Mouse (Mus musculus) forebrain, embryonic 12.5 days (tissue): ENCODE measurements around the gene Igfn1. TPM values are rescaled to one million over a fixed set of nuclear protein-coding genes. Genes with fewer than 3 reads are reported as not detected.
A peak's percentile ranks its signal among the peaks of the same experiment; 100 is the strongest.

ENCODE experiments used
- ATAC-seq: fragments of 200-750 bp; cut with Nextera tagmentation; 2 replicates; pipeline ENCODE4 v1.8.0; 2017; ENCODE audit warnings: moderate TSS enrichment; ENCODE audit not compliant: low FRiP score
- H3K27ac ChIP-seq: fragments of 300-500 bp; sonication (generic); 2 replicates; pipeline ENCODE4 v1.5.1; 2016; ENCODE audit warnings: mild to moderate bottlenecking
- H3K27me3 ChIP-seq: fragments of 300-500 bp; sonication (generic); 2 replicates; pipeline ENCODE4 v1.6.1; 2016; ENCODE audit warnings: mild to moderate bottlenecking
- H3K36me3 ChIP-seq: fragments of 300-500 bp; sonication (generic); replicated peaks from 2 replicates; pipeline ENCODE4 v1.6.1; 2016; ENCODE audit warnings: mild to moderate bottlenecking
- H3K4me1 ChIP-seq: fragments of 300-500 bp; sonication (generic); 2 replicates; pipeline ENCODE4 v1.6.1; 2016
- H3K4me2 ChIP-seq: fragments of 300-500 bp; sonication (generic); 2 replicates; pipeline ENCODE4 v1.6.1; 2016; ENCODE audit warnings: mild to moderate bottlenecking, moderate library complexity
- H3K4me3 ChIP-seq: fragments of 300-500 bp; sonication (generic); replicated peaks from 2 replicates; pipeline ENCODE4 v1.5.1; 2016; ENCODE audit warnings: mild to moderate bottlenecking
- H3K9ac ChIP-seq: fragments of 300-500 bp; sonication (generic); 2 replicates; pipeline ENCODE4 v1.6.1; 2016; ENCODE audit warnings: mild to moderate bottlenecking
- H3K9me3 ChIP-seq: fragments of 300-500 bp; sonication (generic); 2 replicates; pipeline ENCODE4 v1.6.1; 2016
- WGBS: fragments of 180-500 bp; shearing (Covaris S2); methylation state at CpG from one replicate; pipeline ENCODE4 v1.1.7; 2016; 5-methylcytosine and 5-hydroxymethylcytosine counted together
- polyA plus RNA-seq: library from polyadenylated mRNA; unstranded; fragments of >200 nt; fragmentation: Nextera tagmentation; extraction: Ambion mirVana; gene quantifications from 2 replicates; pipeline ENCODE4 v1.2.1, GENCODE M21; 2016

Igfn1 gene
- polyA plus RNA-seq, 1 experiment from 2014 or later: not detected

DNA sequence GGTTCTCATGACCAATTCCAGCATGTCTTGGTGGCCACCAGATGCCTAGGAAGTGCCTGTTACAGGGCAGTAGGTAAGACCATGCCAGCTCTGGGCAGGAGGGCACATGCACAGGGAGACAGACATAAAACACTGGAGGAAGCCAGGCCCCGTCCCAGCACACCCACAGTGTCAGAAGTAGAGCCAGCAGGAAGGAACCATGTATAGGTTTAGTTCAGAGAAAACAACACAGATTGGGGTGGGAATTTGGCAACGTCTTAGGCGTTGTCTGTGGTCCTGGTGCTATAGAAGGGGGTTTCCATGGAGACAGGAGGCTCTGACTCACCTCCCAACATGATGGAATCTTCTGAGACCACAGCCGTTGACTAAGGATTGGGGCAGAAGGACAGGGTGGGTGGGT is 59.9 kb downstream of the Igfn1 start:
- Histone ChIP-seq H3K4me3 (no peak overlapping the region), H3K4me2 (no peak overlapping the region), H3K36me3 (no peaks in the 10 kb centered on the region), H3K9ac (no peak overlapping the region), H3K4me1 (0 out of 2 replicates have a peak, but pooled peaks cover 2% of the 10 kb centered on the region), H3K9me3 (no peaks in the 10 kb centered on the region), H3K27me3 (peaks cover 11% of the 10 kb centered on the region), H3K27ac (no peak overlapping the region)
- ATAC-seq: no peak
- 75% methylated on average over 4 of the region's 4 CpGs for WGBS

DNA sequence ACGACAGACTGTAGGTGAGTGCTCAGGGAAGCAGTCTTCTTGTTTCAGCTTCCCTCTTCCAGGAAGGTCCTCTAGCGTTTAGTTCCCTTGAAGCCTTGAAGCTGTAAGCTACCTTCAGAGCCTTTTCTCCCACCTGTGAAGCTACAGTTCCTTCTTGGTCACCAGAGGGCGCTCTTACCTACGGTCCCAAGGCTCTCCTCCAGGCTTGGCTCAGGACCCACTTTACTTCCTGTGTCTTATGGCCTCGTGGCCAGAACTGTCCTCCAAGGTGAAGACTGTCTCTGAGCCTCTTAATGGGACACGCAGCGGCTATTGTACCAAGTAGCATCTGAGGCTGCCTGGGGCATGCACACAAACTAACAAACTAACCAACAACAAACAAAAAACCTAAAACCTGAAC is 60.4 kb downstream of the Igfn1 start:
- Histone ChIP-seq H3K27ac (no peak overlapping the region), H3K4me1 (0 out of 2 replicates have a peak, but pooled peaks cover 2% of the 10 kb centered on the region), H3K4me2 (no peak overlapping the region), H3K9me3 (no peaks in the 10 kb centered on the region), H3K36me3 (no peaks in the 10 kb centered on the region), H3K4me3 (no peak overlapping the region), H3K9ac (no peak overlapping the region), H3K27me3 (peaks cover 15% of the 10 kb centered on the region)
- 14% methylated on average over 7 of the region's 7 CpGs for WGBS
- ATAC-seq: no peak

DNA sequence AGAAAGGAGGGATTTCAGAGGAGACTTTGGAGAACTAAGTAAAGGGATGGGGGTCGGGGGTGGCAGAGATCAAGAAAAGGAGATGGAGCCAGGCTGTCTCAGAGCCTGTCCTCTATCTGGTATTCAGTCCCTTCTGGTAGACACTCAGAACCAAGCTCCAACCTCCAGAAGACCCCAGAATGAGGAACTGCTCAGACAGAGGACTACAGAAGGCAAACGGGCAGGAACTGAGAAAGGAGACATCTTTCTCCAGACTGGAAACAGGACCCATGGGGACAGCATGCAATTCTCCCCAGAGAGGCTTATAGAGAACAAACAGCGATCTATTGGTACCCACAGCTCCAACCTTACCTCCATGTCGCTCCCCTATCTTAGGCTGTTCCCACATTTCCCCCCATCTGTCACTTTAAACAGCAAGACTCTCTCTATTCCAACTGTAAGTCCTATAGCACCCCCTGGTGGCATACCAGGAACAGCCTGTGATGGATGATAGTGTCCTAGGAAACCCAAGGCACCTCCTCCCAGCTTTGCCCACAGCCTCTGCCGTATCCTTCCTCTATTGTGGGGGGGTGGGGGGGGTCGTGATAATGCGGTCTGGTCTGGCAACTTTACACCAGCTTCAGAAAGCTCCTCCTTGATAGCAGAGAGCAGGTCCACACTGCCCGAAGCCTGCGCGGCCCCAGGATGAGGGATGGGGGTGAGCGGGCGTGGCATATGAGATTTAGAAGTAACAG is 61.4 kb downstream of the Igfn1 start:
- Histone ChIP-seq H3K36me3 (no peaks in the 10 kb centered on the region), H3K4me1 (0 out of 2 replicates have a peak, but pooled peaks cover 2% of the 10 kb centered on the region), H3K27me3 (peaks cover 15% of the 10 kb centered on the region), H3K27ac (no peak overlapping the region), H3K9me3 (no peaks in the 10 kb centered on the region), H3K9ac (no peak overlapping the region), H3K4me3 (no peak overlapping the region), H3K4me2 (no peak overlapping the region)
- peak; percentile 68; the same call in 1 of the 2 replicates for ATAC-seq
- WGBS: 48% methylated on average over 12 of the region's 12 CpGs

DNA sequence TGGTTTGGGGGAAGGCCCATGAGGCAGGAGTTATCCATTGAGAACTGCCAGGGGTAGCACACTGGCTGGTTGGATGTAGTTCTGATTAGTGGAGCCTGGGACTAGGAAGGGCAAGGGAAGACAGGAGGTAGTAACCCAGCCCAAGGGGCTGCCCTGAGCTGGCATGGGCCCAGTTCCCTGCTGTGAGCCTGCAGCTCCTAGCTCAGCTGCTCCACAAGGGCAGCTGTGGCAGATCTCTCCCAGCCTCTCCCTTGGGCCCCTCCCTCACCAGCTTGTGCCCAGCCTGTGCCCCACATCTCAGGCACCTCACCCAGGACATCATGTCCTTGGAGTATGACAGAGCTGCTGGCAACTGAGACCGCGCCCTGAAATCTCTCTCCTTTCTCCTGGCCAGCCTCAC is 62.4 kb downstream of the Igfn1 start:
- 0 out of 2 replicates have a peak, but pooled peaks cover 2% of the 10 kb centered on the region for H3K4me1 ChIP-seq
- H3K4me2 ChIP-seq: no peak overlapping the region
- no peaks in the 10 kb centered on the region for H3K36me3 ChIP-seq
- H3K9me3 ChIP-seq: no peaks in the 10 kb centered on the region
- H3K27ac ChIP-seq: no peak overlapping the region
- H3K27me3 ChIP-seq: peaks cover 15% of the 10 kb centered on the region
- 95% methylated on average over 2 of the region's 2 CpGs for WGBS
- ATAC-seq: no peak
- H3K9ac ChIP-seq: no peak overlapping the region
- H3K4me3 ChIP-seq: no peak overlapping the region

DNA sequence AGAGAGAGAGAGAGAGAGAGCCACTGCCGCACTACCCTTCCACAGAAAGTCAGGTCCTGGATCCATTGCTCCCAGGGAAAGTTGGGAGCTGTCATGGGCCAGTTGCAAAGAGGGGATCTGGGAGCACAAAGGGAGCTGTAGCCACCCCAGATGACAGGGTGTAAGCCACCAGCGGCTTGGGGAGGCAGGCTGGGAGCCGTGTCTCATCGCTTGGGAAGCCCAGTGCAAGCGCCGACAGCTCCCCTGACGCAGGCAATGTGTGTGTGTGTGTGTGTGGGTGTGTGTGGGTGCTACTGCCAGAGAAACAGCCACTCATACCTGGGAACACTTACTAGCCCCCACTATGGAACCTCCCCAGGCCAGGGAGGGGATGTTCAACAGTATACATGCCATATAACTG is 64.0 kb downstream of the Igfn1 start:
- Histone ChIP-seq H3K27me3 (peaks cover 20% of the 10 kb centered on the region), H3K9ac (no peak overlapping the region), H3K36me3 (no peaks in the 10 kb centered on the region), H3K27ac (no peak overlapping the region), H3K4me3 (no peak overlapping the region), H3K4me1 (0 out of 2 replicates have a peak, but pooled peaks cover 2% of the 10 kb centered on the region), H3K9me3 (no peaks in the 10 kb centered on the region), H3K4me2 (no peak overlapping the region)
- ATAC-seq: no peak
- WGBS: 24% methylated on average over 7 of the region's 7 CpGs

DNA sequence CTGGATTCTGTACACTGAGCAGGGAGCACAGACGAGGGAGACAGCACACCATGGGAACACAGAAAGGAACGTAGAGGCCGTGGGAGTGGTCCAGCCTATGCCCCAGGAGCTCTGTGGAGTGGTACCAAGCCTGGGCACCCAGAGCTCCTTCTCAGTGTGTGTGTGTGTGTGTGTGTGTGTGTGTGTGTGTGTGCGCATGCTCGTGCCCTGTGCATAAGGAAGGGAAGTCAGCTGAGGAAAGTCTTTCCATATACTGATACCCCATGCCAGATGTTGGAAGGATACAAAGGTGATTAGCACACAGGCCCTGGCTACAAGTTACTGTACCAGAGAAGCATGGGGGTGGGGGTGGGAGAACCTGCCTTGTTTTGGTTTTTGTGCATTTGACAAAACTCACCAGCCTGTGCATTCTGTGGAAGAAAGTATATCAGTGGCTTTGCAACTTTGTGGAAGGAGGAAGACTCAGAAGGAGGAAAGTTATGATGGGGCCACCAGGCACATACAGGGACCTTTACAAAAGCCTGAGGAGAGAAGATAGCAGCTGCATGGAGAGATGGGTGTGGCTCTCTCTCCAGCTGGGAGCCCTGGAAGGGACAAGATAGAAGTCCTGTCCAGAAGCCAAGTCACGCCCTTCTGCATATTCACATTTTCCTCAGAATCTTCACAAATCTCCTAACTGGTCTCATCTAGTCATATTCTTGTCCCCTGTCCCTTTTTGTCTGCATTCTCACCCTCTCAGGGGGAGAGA is 64.7 kb downstream of the Igfn1 start:
- 0 out of 2 replicates have a peak, but pooled peaks cover 2% of the 10 kb centered on the region for H3K4me1 ChIP-seq
- H3K4me2 ChIP-seq: no peak overlapping the region
- H3K27me3 ChIP-seq: peaks cover 20% of the 10 kb centered on the region
- no peaks in the 10 kb centered on the region for H3K36me3 ChIP-seq
- no peak overlapping the region for H3K9ac ChIP-seq
- no peak for ATAC-seq
- H3K27ac ChIP-seq: no peak overlapping the region
- no peaks in the 10 kb centered on the region for H3K9me3 ChIP-seq
- H3K4me3 ChIP-seq: no peak overlapping the region
- WGBS: 75% methylated on average over 6 of the region's 6 CpGs

DNA sequence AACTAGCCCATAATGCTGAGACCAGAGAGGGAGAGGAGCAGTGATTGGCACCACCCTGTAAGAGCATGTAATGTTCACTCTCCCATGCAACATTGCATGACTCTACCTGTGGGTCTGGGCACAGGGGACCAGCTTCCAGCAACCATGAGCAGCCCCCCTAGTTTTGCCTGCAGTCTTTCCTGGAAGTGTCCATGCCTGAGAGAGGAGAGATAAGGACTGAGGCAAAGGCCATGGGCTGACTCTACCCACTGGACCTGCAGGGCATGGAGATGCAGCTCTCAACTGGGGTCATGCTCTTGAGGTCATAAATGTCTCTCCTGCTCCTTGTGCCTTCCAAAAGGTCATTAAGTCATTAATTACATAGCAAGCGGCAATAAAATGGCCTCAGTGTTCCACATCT is 70.1 kb downstream of the Igfn1 start:
- H3K4me2 ChIP-seq: no peak overlapping the region
- H3K4me3 ChIP-seq: no peak overlapping the region
- H3K27ac ChIP-seq: no peak overlapping the region
- peaks cover 7% of the 10 kb centered on the region for H3K27me3 ChIP-seq
- WGBS: 79% methylated on average over 1 of the region's 1 CpGs
- no peaks in the 10 kb centered on the region for H3K4me1 ChIP-seq
- no peak overlapping the region for H3K9ac ChIP-seq
- H3K36me3 ChIP-seq: no peaks in the 10 kb centered on the region
- no peaks in the 10 kb centered on the region for H3K9me3 ChIP-seq
- no peak for ATAC-seq

- no peak overlapping the region for H3K27ac ChIP-seq
- no peaks in the 10 kb centered on the region for H3K36me3 ChIP-seq
- 0 out of 2 replicates have a peak, but pooled peaks cover 4% of the 10 kb centered on the region for H3K4me1 ChIP-seq
- WGBS: 81% methylated on average over 18 of the region's 18 CpGs
- peaks cover 5% of the 10 kb centered on the region; the same call in 1 of the 2 replicates for H3K27me3 ChIP-seq
- H3K9ac ChIP-seq: no peak overlapping the region
- H3K4me3 ChIP-seq: no peak overlapping the region
- H3K4me2 ChIP-seq: no peak overlapping the region
- no peak for ATAC-seq
- H3K9me3 ChIP-seq: no peaks in the 10 kb centered on the region
These were observed 72.3 kb downstream of the Igfn1 start for GRCm38 (mm10) chr1:135933704-135934293.

GRCm38 (mm10) chr1:135929876-135930275 is 76.3 kb downstream of the Igfn1 start:
- H3K27me3 ChIP-seq: peaks cover 6% of the 10 kb centered on the region; the same call in 1 of the 2 replicates
- 55% methylated on average over 3 of the region's 3 CpGs for WGBS
- no peak overlapping the region for H3K4me3 ChIP-seq
- no peaks in the 10 kb centered on the region for H3K36me3 ChIP-seq
- 0 out of 2 replicates have a peak, but pooled peaks cover 4% of the 10 kb centered on the region for H3K4me1 ChIP-seq
- no peak overlapping the region for H3K9ac ChIP-seq
- ATAC-seq: no peak
- no peak overlapping the region for H3K27ac ChIP-seq
- H3K4me2 ChIP-seq: no peak overlapping the region
- no peaks in the 10 kb centered on the region for H3K9me3 ChIP-seq

- H3K4me2 ChIP-seq: no peak overlapping the region
- H3K9ac ChIP-seq: no peak overlapping the region
- H3K4me3 ChIP-seq: no peak overlapping the region
- H3K27ac ChIP-seq: no peak overlapping the region
- H3K27me3 ChIP-seq: peaks cover 40% of the 10 kb centered on the region
- 0 out of 2 replicates have a peak, but pooled peaks cover 4% of the 10 kb centered on the region for H3K4me1 ChIP-seq
- no peak for ATAC-seq
- H3K36me3 ChIP-seq: no peaks in the 10 kb centered on the region
- no peaks in the 10 kb centered on the region for H3K9me3 ChIP-seq
- WGBS: 79% methylated on average over 5 of the region's 5 CpGs
These were observed 80.3 kb downstream of the Igfn1 start for GRCm38 (mm10) chr1:135925848-135926247.

GRCm38 (mm10) chr1:135924377-135924994 is 81.7 kb downstream of the Igfn1 start:
- peaks cover 54% of the 10 kb centered on the region for H3K27me3 ChIP-seq
- H3K27ac ChIP-seq: no peak overlapping the region
- no peak overlapping the region for H3K4me2 ChIP-seq
- no peaks in the 10 kb centered on the region for H3K36me3 ChIP-seq
- 0 out of 2 replicates have a peak, but pooled peaks cover under 1% of the 10 kb centered on the region for H3K4me1 ChIP-seq
- no peak overlapping the region for H3K9ac ChIP-seq
- H3K9me3 ChIP-seq: no peaks in the 10 kb centered on the region
- no peak for ATAC-seq
- WGBS: 76% methylated on average over 5 of the region's 5 CpGs
- no peak overlapping the region for H3K4me3 ChIP-seq

DNA sequence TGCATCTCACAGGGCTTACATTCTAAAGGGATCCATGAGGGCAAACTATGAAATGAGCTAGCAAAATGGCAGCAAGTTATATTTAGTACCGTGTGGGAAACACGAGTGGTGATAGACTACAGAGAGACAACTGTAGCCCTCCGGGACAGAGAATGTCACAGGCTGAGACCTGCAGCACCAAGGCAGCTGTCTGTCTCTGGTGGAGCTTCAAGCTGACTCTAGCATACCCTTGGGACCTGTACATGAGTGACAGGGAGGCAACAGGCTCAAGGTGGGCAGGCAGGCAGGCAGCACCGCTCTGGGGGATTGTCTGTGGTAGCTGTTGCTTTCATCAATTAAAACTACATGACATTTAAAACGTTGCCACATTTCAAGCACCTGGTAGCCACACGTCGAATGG is 82.9 kb downstream of the Igfn1 start:
- Histone ChIP-seq H3K27ac (no peak overlapping the region), H3K9me3 (no peaks in the 10 kb centered on the region), H3K4me2 (no peak overlapping the region), H3K36me3 (no peaks in the 10 kb centered on the region), H3K9ac (no peak overlapping the region), H3K4me3 (no peak overlapping the region), H3K4me1 (0 out of 2 replicates have a peak, but pooled peaks cover 8% of the 10 kb centered on the region), H3K27me3 (peaks cover 67% of the 10 kb centered on the region)
- 80% methylated on average over 7 of the region's 7 CpGs for WGBS
- no peak for ATAC-seq
